Mouse (Mus musculus): ENCODE results near the gene Mylk4. TPM values are rescaled to one million over a fixed set of nuclear protein-coding genes. Genes with fewer than 3 reads are reported as not detected.
A peak's percentile ranks its signal among the peaks of the same experiment; 100 is the strongest.

Gene Mylk4
- polyA plus RNA-seq, 1 experiment from 2014 or later = 0.07 TPM

DNA sequence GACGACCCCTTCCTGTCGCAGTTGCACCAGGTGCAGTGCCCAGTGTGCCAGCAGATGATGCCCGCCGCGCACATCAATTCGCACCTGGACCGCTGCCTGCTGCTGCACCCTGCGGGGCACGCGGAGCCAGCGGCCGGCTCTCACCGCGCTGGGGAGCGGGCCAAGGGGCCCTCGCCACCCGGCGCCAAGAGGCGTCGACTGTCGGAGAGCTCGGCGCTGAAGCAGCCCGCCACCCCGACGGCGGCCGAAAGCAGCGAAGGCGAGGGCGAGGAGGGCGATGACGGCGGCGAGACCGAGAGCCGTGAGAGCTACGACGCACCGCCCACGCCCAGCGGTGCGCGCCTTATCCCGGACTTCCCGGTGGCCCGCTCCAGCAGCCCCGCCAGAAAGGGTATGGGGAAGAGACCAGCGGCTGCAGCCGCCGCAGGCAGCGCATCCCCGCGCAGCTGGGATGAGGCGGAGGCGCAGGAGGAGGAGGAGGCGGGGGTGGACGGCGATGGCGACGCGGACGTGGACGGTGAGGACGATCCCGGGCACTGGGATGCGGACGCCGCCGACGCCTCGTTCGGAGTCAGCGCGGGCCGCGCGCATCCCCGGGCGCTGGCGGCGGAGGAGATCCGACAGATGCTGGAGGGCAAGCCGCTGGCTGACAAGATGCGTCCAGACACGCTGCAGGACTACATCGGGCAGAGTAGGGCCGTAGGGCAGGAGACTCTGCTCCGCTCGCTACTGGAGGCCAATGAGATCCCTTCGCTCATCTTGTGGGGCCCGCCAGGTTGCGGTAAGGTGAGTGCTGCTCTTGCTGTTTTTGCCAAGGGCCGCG lies 18.7 kb upstream of the Mylk4 start, which contains the start of gene D930007J09Rik:
Gene D930007J09Rik (minus strand): TSS at position 591 of the 823 bp plus-strand sequence.
- Histone ChIP-seq H3K27me3 (ENCODE audit: control insufficient read depth, insufficient read depth, low read length) (no peaks in the 10 kb centered on the region), H3K4me1 (ENCODE audit: control insufficient read depth, insufficient read depth, low read length) (peaks cover 17% of the 10 kb centered on the region; the same call in 1 of the 2 replicates), H3K9ac (replicated peaks; ENCODE audit: low read depth, low read length) (peak within 1 kb of the TSS; percentile 80), H3K36me3 (ENCODE audit: control insufficient read depth, insufficient read depth, low read length) (peaks cover 10% of the 10 kb centered on the region), H3K9me3 (ENCODE audit: control insufficient read depth, low read depth, low read length) (no peaks in the 10 kb centered on the region), H3K4me3 (ENCODE audit: low read depth, low read length) (peak within 1 kb of the TSS; percentile 85), H3K27ac (ENCODE audit: low read length) (peak within 1 kb of the TSS; percentile 71), H3K4me2 (replicated peaks; ENCODE audit: low read depth, low read length) (peak within 1 kb of the TSS; percentile 82)
- WGBS = under 1% methylated on average over 93 of the region's 95 CpGs
- peak; percentile 67 for ATAC-seq (ENCODE audit: insufficient number of reproducible peaks, insufficient read depth, low FRiP score, low read depth)

DNA sequence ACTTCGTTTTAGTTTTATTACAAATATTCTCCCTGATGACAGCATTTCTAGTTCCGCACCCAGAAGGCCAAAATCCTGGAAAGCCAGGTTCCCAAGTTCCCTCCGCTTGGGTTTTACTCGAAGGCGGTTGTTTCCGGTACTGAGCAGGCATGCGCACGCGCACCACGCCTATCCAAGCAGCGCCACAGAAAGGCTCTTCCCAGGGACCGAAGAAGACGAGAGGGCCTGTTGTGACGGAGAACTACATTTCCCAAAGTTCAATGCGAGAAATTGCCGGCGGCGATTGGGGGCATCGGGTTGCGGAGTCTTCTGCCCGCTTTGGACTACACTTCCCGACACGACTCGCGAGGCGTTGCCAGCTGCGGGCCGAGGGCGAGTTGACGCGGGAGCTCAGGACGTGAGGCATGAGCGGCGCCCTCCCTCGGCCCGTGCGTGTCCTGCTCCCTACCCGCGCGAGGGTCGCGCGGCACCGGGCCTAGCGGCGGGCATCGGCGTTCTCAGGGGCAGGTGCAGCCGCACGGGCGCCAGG lies 18.0 kb upstream of the Mylk4 start, which contains the start of gene Wrnip1:
Gene Wrnip1 (plus strand): TSS at position 346 of the 529 bp plus-strand sequence.
- peak within 1 kb of the TSS; percentile 82 for H3K4me2 ChIP-seq (replicated peaks; ENCODE audit: low read depth, low read length)
- H3K9ac ChIP-seq (replicated peaks; ENCODE audit: low read depth, low read length) = peak within 1 kb of the TSS; percentile 80
- ATAC-seq (ENCODE audit: insufficient number of reproducible peaks, insufficient read depth, low FRiP score, low read depth) = peak; percentile 96
- H3K4me1 ChIP-seq (ENCODE audit: control insufficient read depth, insufficient read depth, low read length) = peaks cover 17% of the 10 kb centered on the region; the same call in 1 of the 2 replicates
- H3K27me3 ChIP-seq (ENCODE audit: control insufficient read depth, insufficient read depth, low read length) = no peaks in the 10 kb centered on the region
- peak within 1 kb of the TSS; percentile 71 for H3K27ac ChIP-seq (ENCODE audit: low read length)
- H3K36me3 ChIP-seq (ENCODE audit: control insufficient read depth, insufficient read depth, low read length) = peaks cover 5% of the 10 kb centered on the region
- peak within 1 kb of the TSS; percentile 85 for H3K4me3 ChIP-seq (ENCODE audit: low read depth, low read length)
- under 1% methylated on average over 49 of the region's 51 CpGs for WGBS
- no peaks in the 10 kb centered on the region for H3K9me3 ChIP-seq (ENCODE audit: control insufficient read depth, low read depth, low read length)

DNA sequence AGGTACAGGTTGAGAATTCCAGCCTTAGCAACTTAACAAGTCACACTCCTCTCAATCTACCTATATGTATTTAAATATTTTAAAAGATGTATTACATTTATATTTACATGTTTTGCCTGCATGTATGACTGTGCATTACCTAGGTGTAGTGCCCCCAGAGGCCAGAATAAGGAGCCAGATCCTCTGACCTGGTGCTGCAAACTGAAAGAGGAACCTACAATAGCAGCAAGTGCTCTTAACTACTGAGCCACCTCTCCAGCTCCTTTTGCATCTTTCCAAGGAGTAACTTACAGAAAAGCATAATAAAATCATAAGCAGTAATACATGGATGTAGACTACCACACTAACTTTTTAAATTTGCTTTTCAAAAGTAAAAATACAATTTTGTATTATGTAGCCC lies 17.1 kb upstream of the Mylk4 start:
- H3K27me3 ChIP-seq (ENCODE audit: control insufficient read depth, insufficient read depth, low read length) = no peaks in the 10 kb centered on the region
- H3K4me2 ChIP-seq (replicated peaks; ENCODE audit: low read depth, low read length) = peak overlapping the region; percentile 64
- ATAC-seq (ENCODE audit: insufficient number of reproducible peaks, insufficient read depth, low FRiP score, low read depth) = no peak
- H3K4me1 ChIP-seq (ENCODE audit: control insufficient read depth, insufficient read depth, low read length) = peaks cover 17% of the 10 kb centered on the region; the same call in 1 of the 2 replicates
- H3K9ac ChIP-seq (replicated peaks; ENCODE audit: low read depth, low read length) = no peak overlapping the region
- H3K36me3 ChIP-seq (ENCODE audit: control insufficient read depth, insufficient read depth, low read length) = no peaks in the 10 kb centered on the region
- no peak overlapping the region for H3K27ac ChIP-seq (ENCODE audit: low read length)
- H3K4me3 ChIP-seq (ENCODE audit: low read depth, low read length) = peak overlapping the region; percentile 85; the same call in 1 of the 2 replicates
- H3K9me3 ChIP-seq (ENCODE audit: control insufficient read depth, low read depth, low read length) = no peaks in the 10 kb centered on the region

DNA sequence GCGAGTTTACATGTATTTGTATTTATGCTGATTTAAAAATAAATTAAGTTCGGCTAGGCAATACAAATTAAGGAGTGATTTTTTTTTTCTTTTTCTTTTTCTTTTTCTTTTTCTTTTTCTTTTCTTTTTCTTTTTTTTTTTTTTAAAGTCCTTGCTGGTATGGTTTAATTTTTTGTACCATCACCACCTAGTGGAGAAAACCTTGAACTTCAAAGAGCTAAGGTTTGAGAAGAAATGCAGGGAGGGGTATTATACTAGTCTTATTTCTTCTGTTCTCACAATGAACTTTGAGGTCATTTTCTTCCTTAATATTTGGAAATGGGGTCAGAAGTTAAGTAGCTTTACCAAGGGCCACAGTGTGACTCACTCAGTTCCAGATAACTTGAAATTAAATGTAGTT lies 15.4 kb upstream of the Mylk4 start:
- no peak overlapping the region for H3K27ac ChIP-seq (ENCODE audit: low read length)

DNA sequence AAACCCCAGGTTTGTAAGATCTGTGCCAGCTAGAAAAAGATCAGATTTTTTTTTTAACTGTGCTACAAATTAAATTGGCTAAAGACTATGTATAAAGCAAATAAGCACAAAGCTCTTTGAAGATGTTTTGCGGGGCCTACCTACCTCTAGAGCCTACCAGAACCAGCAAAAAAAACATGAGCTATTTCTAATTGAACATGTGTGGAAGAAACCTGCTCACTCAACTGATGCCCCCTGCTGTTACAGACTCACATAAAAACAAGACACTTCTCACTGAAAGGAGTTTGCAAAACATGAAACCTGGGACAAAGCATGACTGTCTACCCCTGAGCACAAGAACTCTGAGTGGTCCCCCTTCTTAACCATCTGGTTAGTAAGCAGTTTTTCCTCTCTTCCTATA lies 13.3 kb upstream of the Mylk4 start:
- H3K4me2 ChIP-seq (replicated peaks; ENCODE audit: low read depth, low read length) = no peak overlapping the region
- ATAC-seq (ENCODE audit: insufficient number of reproducible peaks, insufficient read depth, low FRiP score, low read depth) = no peak
- H3K4me3 ChIP-seq (ENCODE audit: low read depth, low read length) = no peak overlapping the region
- H3K4me1 ChIP-seq (ENCODE audit: control insufficient read depth, insufficient read depth, low read length) = peaks cover 4% of the 10 kb centered on the region; the same call in 1 of the 2 replicates
- no peaks in the 10 kb centered on the region for H3K36me3 ChIP-seq (ENCODE audit: control insufficient read depth, insufficient read depth, low read length)
- WGBS = 93% methylated on average over 1 of the region's 1 CpGs
- no peak overlapping the region for H3K27ac ChIP-seq (ENCODE audit: low read length)
- H3K9me3 ChIP-seq (ENCODE audit: control insufficient read depth, low read depth, low read length) = no peaks in the 10 kb centered on the region
- H3K9ac ChIP-seq (replicated peaks; ENCODE audit: low read depth, low read length) = no peak overlapping the region
- no peaks in the 10 kb centered on the region for H3K27me3 ChIP-seq (ENCODE audit: control insufficient read depth, insufficient read depth, low read length)

More for the DNA sequence above, 15.4 kb upstream of the Mylk4 start:
- ATAC-seq (ENCODE audit: insufficient number of reproducible peaks, insufficient read depth, low FRiP score, low read depth) = no peak
- Histone ChIP-seq H3K27me3 (ENCODE audit: control insufficient read depth, insufficient read depth, low read length) (no peaks in the 10 kb centered on the region), H3K9ac (replicated peaks; ENCODE audit: low read depth, low read length) (no peak overlapping the region), H3K4me2 (replicated peaks; ENCODE audit: low read depth, low read length) (no peak overlapping the region), H3K36me3 (ENCODE audit: control insufficient read depth, insufficient read depth, low read length) (no peaks in the 10 kb centered on the region), H3K9me3 (ENCODE audit: control insufficient read depth, low read depth, low read length) (no peaks in the 10 kb centered on the region), H3K4me1 (ENCODE audit: control insufficient read depth, insufficient read depth, low read length) (peaks cover 16% of the 10 kb centered on the region; the same call in 1 of the 2 replicates), H3K4me3 (ENCODE audit: low read depth, low read length) (no peak overlapping the region)
- 59% methylated on average over 2 of the region's 2 CpGs for WGBS

DNA sequence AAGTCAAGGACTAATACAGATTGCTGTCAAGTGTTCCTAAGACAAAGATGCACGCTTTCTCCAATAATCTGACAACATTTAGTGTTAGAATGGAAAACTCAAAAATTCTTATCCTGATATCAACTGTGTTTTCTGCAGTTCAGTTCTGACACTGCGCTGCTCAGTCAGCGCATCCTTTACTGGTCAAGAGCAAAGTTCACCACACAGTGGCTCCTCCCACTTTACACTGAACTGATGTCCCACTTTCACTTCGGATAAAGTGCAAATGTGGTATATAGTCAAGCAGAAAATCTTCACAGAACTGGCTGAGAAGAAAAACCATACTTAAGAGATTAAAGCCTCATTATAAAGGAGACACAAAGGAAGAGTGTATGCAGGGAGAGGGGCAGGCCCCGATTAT lies 11.4 kb upstream of the Mylk4 start:
- H3K9ac ChIP-seq (replicated peaks; ENCODE audit: low read depth, low read length) = no peak overlapping the region
- WGBS = 85% methylated on average over 5 of the region's 5 CpGs
- no peak overlapping the region for H3K4me2 ChIP-seq (replicated peaks; ENCODE audit: low read depth, low read length)
- H3K9me3 ChIP-seq (ENCODE audit: control insufficient read depth, low read depth, low read length) = no peaks in the 10 kb centered on the region
- H3K4me3 ChIP-seq (ENCODE audit: low read depth, low read length) = no peak overlapping the region
- H3K36me3 ChIP-seq (ENCODE audit: control insufficient read depth, insufficient read depth, low read length) = no peaks in the 10 kb centered on the region
- H3K27me3 ChIP-seq (ENCODE audit: control insufficient read depth, insufficient read depth, low read length) = no peaks in the 10 kb centered on the region
- no peak for ATAC-seq (ENCODE audit: insufficient number of reproducible peaks, insufficient read depth, low FRiP score, low read depth)
- H3K27ac ChIP-seq (ENCODE audit: low read length) = no peak overlapping the region
- no peaks in the 10 kb centered on the region for H3K4me1 ChIP-seq (ENCODE audit: control insufficient read depth, insufficient read depth, low read length)

DNA sequence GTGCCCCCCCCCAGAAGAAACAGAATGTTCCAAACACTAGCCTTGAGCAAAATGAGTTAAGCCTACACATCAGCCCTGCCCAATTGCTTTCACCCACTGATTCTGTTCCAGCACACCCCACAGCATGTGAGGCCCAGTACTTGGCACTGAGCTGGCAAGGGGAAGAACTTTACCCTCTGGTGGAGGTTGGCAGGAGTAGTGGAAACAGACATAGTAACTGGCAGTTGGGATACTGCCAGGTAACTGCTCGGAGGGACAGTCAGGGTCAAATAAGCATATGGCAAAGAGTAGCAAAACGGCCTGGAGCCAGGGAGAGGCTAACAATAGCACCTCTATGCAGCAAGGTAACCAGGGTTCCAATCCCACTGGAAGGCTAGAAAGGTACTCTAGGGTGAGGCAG lies 10.9 kb upstream of the Mylk4 start:
- Histone ChIP-seq H3K4me1 (ENCODE audit: control insufficient read depth, insufficient read depth, low read length) (no peaks in the 10 kb centered on the region), H3K4me2 (replicated peaks; ENCODE audit: low read depth, low read length) (no peak overlapping the region), H3K9me3 (ENCODE audit: control insufficient read depth, low read depth, low read length) (no peaks in the 10 kb centered on the region), H3K9ac (replicated peaks; ENCODE audit: low read depth, low read length) (no peak overlapping the region), H3K36me3 (ENCODE audit: control insufficient read depth, insufficient read depth, low read length) (no peaks in the 10 kb centered on the region), H3K27ac (ENCODE audit: low read length) (no peak overlapping the region), H3K27me3 (ENCODE audit: control insufficient read depth, insufficient read depth, low read length) (no peaks in the 10 kb centered on the region), H3K4me3 (ENCODE audit: low read depth, low read length) (no peak overlapping the region)
- 68% methylated on average over 2 of the region's 2 CpGs for WGBS
- no peak for ATAC-seq (ENCODE audit: insufficient number of reproducible peaks, insufficient read depth, low FRiP score, low read depth)

DNA sequence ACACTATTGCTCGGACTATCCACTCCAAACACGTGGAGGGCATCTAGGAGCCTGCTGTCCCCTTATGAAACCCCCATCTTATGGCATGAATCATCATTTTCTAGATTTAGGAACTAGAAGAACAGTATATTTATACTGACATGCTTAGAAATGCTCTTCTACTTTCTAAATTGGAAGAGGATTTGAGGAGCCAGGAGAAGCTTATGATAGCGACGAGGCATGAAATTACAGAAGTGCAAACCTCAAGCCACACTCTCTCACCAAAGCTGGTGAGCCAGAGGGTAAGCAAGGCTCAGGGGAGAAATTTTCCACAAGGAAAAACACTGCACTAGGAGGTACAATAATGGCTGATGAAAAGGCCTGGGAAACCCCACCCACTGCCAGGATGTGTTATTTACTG lies 6.0 kb upstream of the Mylk4 start:
- 80% methylated on average over 4 of the region's 4 CpGs for WGBS

More for the DNA sequence above, 6.0 kb upstream of the Mylk4 start:
- no peaks in the 10 kb centered on the region for H3K4me1 ChIP-seq (ENCODE audit: control insufficient read depth, insufficient read depth, low read length)
- H3K9me3 ChIP-seq (ENCODE audit: control insufficient read depth, low read depth, low read length) = no peaks in the 10 kb centered on the region
- no peak overlapping the region for H3K27ac ChIP-seq (ENCODE audit: low read length)
- H3K9ac ChIP-seq (replicated peaks; ENCODE audit: low read depth, low read length) = no peak overlapping the region
- H3K4me2 ChIP-seq (replicated peaks; ENCODE audit: low read depth, low read length) = no peak overlapping the region
- ATAC-seq (ENCODE audit: insufficient number of reproducible peaks, insufficient read depth, low FRiP score, low read depth) = no peak
- H3K27me3 ChIP-seq (ENCODE audit: control insufficient read depth, insufficient read depth, low read length) = no peaks in the 10 kb centered on the region
- no peaks in the 10 kb centered on the region for H3K36me3 ChIP-seq (ENCODE audit: control insufficient read depth, insufficient read depth, low read length)
- H3K4me3 ChIP-seq (ENCODE audit: low read depth, low read length) = no peak overlapping the region

All from stomach, embryonic 14.5 days (tissue).